Mouse (Mus musculus): ENCODE data around the gene Megf11. TPM values are rescaled to one million over a fixed set of nuclear protein-coding genes. Genes with fewer than 3 reads are reported as not detected.

Gene Megf11
- polyA plus RNA-seq, 2 experiments = 0.80 to 1.0 TPM

GRCm38 (mm10) chr9:64639664-64640063, 254.2 kb downstream of the Megf11 start:
- Histone ChIP-seq H3K27ac (replicated peaks; ENCODE audit: low read depth, low read length) (no peak overlapping the region), H3K4me1 (ENCODE audit: control insufficient read depth, insufficient read depth, low read length) (no peaks in the 10 kb centered on the region), H3K27me3 (ENCODE audit: control insufficient read depth, insufficient read depth, low read length) (no peaks in the 10 kb centered on the region), H3K4me2 (replicated peaks; ENCODE audit: low read depth, low read length, severe bottlenecking) (no peak overlapping the region), H3K4me3 (replicated peaks; ENCODE audit: low read length) (no peak overlapping the region), H3K9ac (ENCODE audit: low read depth, low read length, severe bottlenecking) (no peak overlapping the region), H3K9me3 (ENCODE audit: control insufficient read depth, low read length) (no peaks in the 10 kb centered on the region), H3K36me3 (ENCODE audit: control insufficient read depth, insufficient read depth, low read length) (no peaks in the 10 kb centered on the region)
- WGBS = 10% methylated on average over 5 of the region's 5 CpGs
- ATAC-seq (ENCODE audit: low FRiP score, low read depth) = no peak
- peak; percentile 51 for DNase-seq (ENCODE audit: low spot score)
- no peak for TF ChIP-seq POLR2A (IDR thresholded peaks at IDR 0.05; ENCODE audit: borderline replicate concordance, extremely low read depth, insufficient read depth, insufficient read length)

GRCm38 (mm10) chr9:64644129-64644528, 258.7 kb downstream of the Megf11 start:
- Histone ChIP-seq H3K9me3 (ENCODE audit: control insufficient read depth, low read length) (no peaks in the 10 kb centered on the region), H3K9ac (ENCODE audit: low read depth, low read length, severe bottlenecking) (no peak overlapping the region), H3K36me3 (ENCODE audit: control insufficient read depth, insufficient read depth, low read length) (no peaks in the 10 kb centered on the region), H3K27ac (replicated peaks; ENCODE audit: low read depth, low read length) (no peak overlapping the region), H3K4me3 (replicated peaks; ENCODE audit: low read length) (no peak overlapping the region), H3K4me1 (ENCODE audit: control insufficient read depth, insufficient read depth, low read length) (no peaks in the 10 kb centered on the region), H3K4me2 (replicated peaks; ENCODE audit: low read depth, low read length, severe bottlenecking) (no peak overlapping the region), H3K27me3 (ENCODE audit: control insufficient read depth, insufficient read depth, low read length) (no peaks in the 10 kb centered on the region)
- 31% methylated on average over 7 of the region's 7 CpGs for WGBS
- DNase-seq (ENCODE audit: low spot score) (no peak), ATAC-seq (ENCODE audit: low FRiP score, low read depth) (no peak)
- TF ChIP-seq POLR2A (IDR thresholded peaks at IDR 0.05; ENCODE audit: borderline replicate concordance, extremely low read depth, insufficient read depth, insufficient read length) = no peak

- H3K4me3 ChIP-seq (replicated peaks; ENCODE audit: low read length) = no peak overlapping the region
- no peak for TF ChIP-seq POLR2A (IDR thresholded peaks at IDR 0.05; ENCODE audit: borderline replicate concordance, extremely low read depth, insufficient read depth, insufficient read length)
- no peak overlapping the region for H3K4me2 ChIP-seq (replicated peaks; ENCODE audit: low read depth, low read length, severe bottlenecking)
- no peaks in the 10 kb centered on the region for H3K36me3 ChIP-seq (ENCODE audit: control insufficient read depth, insufficient read depth, low read length)
- DNase-seq (ENCODE audit: low spot score) (no peak), ATAC-seq (ENCODE audit: low FRiP score, low read depth) (no peak)
- no peaks in the 10 kb centered on the region for H3K9me3 ChIP-seq (ENCODE audit: control insufficient read depth, low read length)
- 87% methylated on average over 3 of the region's 3 CpGs for WGBS
- no peaks in the 10 kb centered on the region for H3K27me3 ChIP-seq (ENCODE audit: control insufficient read depth, insufficient read depth, low read length)
- H3K9ac ChIP-seq (ENCODE audit: low read depth, low read length, severe bottlenecking) = no peak overlapping the region
- no peak overlapping the region for H3K27ac ChIP-seq (replicated peaks; ENCODE audit: low read depth, low read length)
- no peaks in the 10 kb centered on the region for H3K4me1 ChIP-seq (ENCODE audit: control insufficient read depth, insufficient read depth, low read length)
Measured at GRCm38 (mm10) chr9:64645462-64645861, 260.0 kb downstream of the Megf11 start.

DNA sequence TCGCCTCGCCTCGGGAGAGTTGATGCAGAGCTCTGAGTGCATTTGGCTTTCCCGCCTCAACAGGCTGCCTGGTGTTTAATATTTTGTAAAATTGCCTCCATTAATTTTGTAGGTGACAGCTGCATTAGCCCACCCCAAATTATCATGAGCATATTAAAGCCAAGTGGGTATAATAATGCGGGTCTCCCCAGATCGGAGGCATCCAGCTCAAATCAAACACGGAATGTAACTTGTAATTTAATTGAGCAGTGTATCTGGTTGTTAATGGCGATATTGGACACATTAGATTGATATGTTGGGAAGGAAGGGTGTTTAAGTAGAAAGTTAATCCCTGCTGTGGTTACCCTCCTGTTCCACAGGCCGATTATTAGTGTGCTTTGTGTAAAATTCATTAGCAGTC, 264.0 kb downstream of the Megf11 start:
- TF ChIP-seq POLR2A (IDR thresholded peaks at IDR 0.05; ENCODE audit: borderline replicate concordance, extremely low read depth, insufficient read depth, insufficient read length) = no peak

GRCm38 (mm10) chr9:64649892-64650291, 264.5 kb downstream of the Megf11 start:
- no peaks in the 10 kb centered on the region for H3K27me3 ChIP-seq (ENCODE audit: control insufficient read depth, insufficient read depth, low read length)
- H3K27ac ChIP-seq (replicated peaks; ENCODE audit: low read depth, low read length) = no peak overlapping the region
- TF ChIP-seq POLR2A (IDR thresholded peaks at IDR 0.05; ENCODE audit: borderline replicate concordance, extremely low read depth, insufficient read depth, insufficient read length) = no peak
- 30% methylated on average over 2 of the region's 2 CpGs for WGBS
- no peaks in the 10 kb centered on the region for H3K36me3 ChIP-seq (ENCODE audit: control insufficient read depth, insufficient read depth, low read length)
- no peaks in the 10 kb centered on the region for H3K9me3 ChIP-seq (ENCODE audit: control insufficient read depth, low read length)
- H3K4me1 ChIP-seq (ENCODE audit: control insufficient read depth, insufficient read depth, low read length) = no peaks in the 10 kb centered on the region
- no peak for DNase-seq (ENCODE audit: low spot score)
- H3K4me2 ChIP-seq (replicated peaks; ENCODE audit: low read depth, low read length, severe bottlenecking) = no peak overlapping the region
- no peak overlapping the region for H3K9ac ChIP-seq (ENCODE audit: low read depth, low read length, severe bottlenecking)
- ATAC-seq (ENCODE audit: low FRiP score, low read depth) = no peak
- H3K4me3 ChIP-seq (replicated peaks; ENCODE audit: low read length) = no peak overlapping the region

More for the DNA sequence above, 264.0 kb downstream of the Megf11 start:
- H3K27me3 ChIP-seq (ENCODE audit: control insufficient read depth, insufficient read depth, low read length) = no peaks in the 10 kb centered on the region
- H3K36me3 ChIP-seq (ENCODE audit: control insufficient read depth, insufficient read depth, low read length) = no peaks in the 10 kb centered on the region
- no peak overlapping the region for H3K4me3 ChIP-seq (replicated peaks; ENCODE audit: low read length)
- no peaks in the 10 kb centered on the region for H3K4me1 ChIP-seq (ENCODE audit: control insufficient read depth, insufficient read depth, low read length)
- H3K27ac ChIP-seq (replicated peaks; ENCODE audit: low read depth, low read length) = no peak overlapping the region
- H3K4me2 ChIP-seq (replicated peaks; ENCODE audit: low read depth, low read length, severe bottlenecking) = no peak overlapping the region
- DNase-seq (ENCODE audit: low spot score) (no peak), ATAC-seq (ENCODE audit: low FRiP score, low read depth) (no peak)
- WGBS = 53% methylated on average over 9 of the region's 9 CpGs
- no peaks in the 10 kb centered on the region for H3K9me3 ChIP-seq (ENCODE audit: control insufficient read depth, low read length)
- no peak overlapping the region for H3K9ac ChIP-seq (ENCODE audit: low read depth, low read length, severe bottlenecking)

DNA sequence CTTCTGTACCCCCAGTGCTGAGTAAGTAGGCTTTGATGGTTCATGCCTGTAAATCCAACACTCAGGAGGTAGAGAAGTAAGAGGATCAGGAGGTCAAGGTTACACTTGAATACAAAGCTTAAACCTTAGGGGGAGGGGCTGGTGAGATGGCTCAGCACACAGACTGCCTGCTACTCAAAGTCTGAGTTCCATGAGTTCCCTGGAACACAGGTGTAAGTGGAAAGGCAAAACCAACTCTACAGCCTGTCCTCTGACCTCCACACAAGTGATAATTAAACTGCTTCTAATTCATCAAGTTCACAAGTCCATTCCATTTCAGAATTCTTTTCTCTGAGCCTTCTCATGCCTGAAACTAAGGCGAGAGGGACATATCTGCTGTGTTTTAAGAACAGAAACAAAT, 265.8 kb downstream of the Megf11 start:
- no peak for ATAC-seq (ENCODE audit: low FRiP score, low read depth)
- no peaks in the 10 kb centered on the region for H3K27me3 ChIP-seq (ENCODE audit: control insufficient read depth, insufficient read depth, low read length)
- 79% methylated on average over 1 of the region's 1 CpGs for whole genome bisulfite sequencing

More for the DNA sequence above, 265.8 kb downstream of the Megf11 start:
- no peak for DNase-seq (ENCODE audit: low spot score)
- Histone ChIP-seq H3K4me1 (ENCODE audit: control insufficient read depth, insufficient read depth, low read length) (no peaks in the 10 kb centered on the region), H3K9me3 (ENCODE audit: control insufficient read depth, low read length) (no peaks in the 10 kb centered on the region), H3K4me2 (replicated peaks; ENCODE audit: low read depth, low read length, severe bottlenecking) (no peak overlapping the region), H3K9ac (ENCODE audit: low read depth, low read length, severe bottlenecking) (no peak overlapping the region), H3K4me3 (replicated peaks; ENCODE audit: low read length) (no peak overlapping the region), H3K27ac (replicated peaks; ENCODE audit: low read depth, low read length) (no peak overlapping the region), H3K36me3 (ENCODE audit: control insufficient read depth, insufficient read depth, low read length) (no peaks in the 10 kb centered on the region)
- no peak for TF ChIP-seq POLR2A (IDR thresholded peaks at IDR 0.05; ENCODE audit: borderline replicate concordance, extremely low read depth, insufficient read depth, insufficient read length)
